ENCODE assay signal across 10 mouse cellular contexts in the genomic region with DNA sequence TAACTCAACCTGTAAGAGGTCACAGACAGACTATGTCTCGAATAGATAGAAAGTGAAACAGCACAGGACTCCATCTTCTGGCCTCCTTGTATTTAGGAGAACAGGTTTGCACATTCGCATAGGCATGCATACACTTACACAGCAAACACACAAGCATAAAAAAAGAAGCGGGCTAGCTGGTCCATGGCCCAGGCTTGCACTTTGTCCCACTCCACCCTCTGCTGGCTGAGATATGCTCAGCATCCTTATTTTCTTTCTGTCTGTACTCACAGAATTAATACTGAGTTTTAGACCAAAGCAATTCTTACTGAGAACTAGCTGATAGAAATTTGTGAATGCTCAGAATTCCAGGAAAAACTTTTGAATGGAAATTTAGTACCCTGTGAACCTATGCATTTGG. TPM values are rescaled to one million over a fixed set of nuclear protein-coding genes. Genes with fewer than 3 reads are reported as not detected.
DNase-seq lines count a peak whose midpoint lies in the region; ATAC-seq and TF ChIP-seq lines count a peak whose summit lies in the region.
"Had no signal": no experiment of that assay in that cellular context is flagged by ENCODE, and none has a peak within 500 bp of the region (broad histone marks: within the 10 kb centered on the region; RNA-seq: fewer than 3 reads in every experiment).

No protein-coding gene starts in this region.

- H3K4me1 ChIP-seq in midbrain, postnatal 0 days (ENCODE audit: insufficient read depth, low read length) = peaks cover 8% of the 10 kb centered on the region
- peaks cover 24% of the 10 kb centered on the region for H3K4me1 ChIP-seq in midbrain, embryonic 15.5 days

- no peaks in the 10 kb centered on the region for H3K36me3 ChIP-seq in midbrain, postnatal 0 days (ENCODE audit: insufficient read depth, low read length)
- no peaks in the 10 kb centered on the region for H3K36me3 ChIP-seq in midbrain, embryonic 15.5 days (replicated peaks)

- TF ChIP-seq CTCF in midbrain, postnatal 0 days (IDR thresholded peaks at IDR 0.05) = peak; percentile 59

- H3K4me3 ChIP-seq in midbrain, postnatal 0 days (ENCODE audit: low read depth, low read length) = no peak overlapping the region
- no peak overlapping the region for H3K4me3 ChIP-seq in midbrain, embryonic 15.5 days
- H3K4me3 ChIP-seq: embryonic facial prominence, embryonic 12.5 days had no signal

- no peak overlapping the region for H3K9ac ChIP-seq in midbrain, postnatal 0 days (replicated peaks; ENCODE audit: low read length, poor library complexity, severe bottlenecking)
- H3K9ac ChIP-seq in midbrain, embryonic 15.5 days = no peak overlapping the region
- H3K9ac ChIP-seq: embryonic facial prominence, embryonic 12.5 days had no signal

- no peaks in the 10 kb centered on the region for H3K9me3 ChIP-seq in midbrain, postnatal 0 days (ENCODE audit: low read length)
- no peaks in the 10 kb centered on the region for H3K9me3 ChIP-seq in midbrain, embryonic 15.5 days
- H3K9me3 ChIP-seq: embryonic facial prominence, embryonic 12.5 days had no signal

- no peak overlapping the region for H3K27ac ChIP-seq in midbrain, postnatal 0 days (ENCODE audit: low read depth, low read length)
- H3K27ac ChIP-seq in midbrain, embryonic 15.5 days = no peak overlapping the region
- H3K27ac ChIP-seq: embryonic facial prominence, embryonic 12.5 days had no signal

- H3K27me3 ChIP-seq in midbrain, postnatal 0 days (ENCODE audit: insufficient read depth, low read length) = no peaks in the 10 kb centered on the region
- no peaks in the 10 kb centered on the region for H3K27me3 ChIP-seq in midbrain, embryonic 15.5 days (replicated peaks)
- H3K27me3 ChIP-seq: embryonic facial prominence, embryonic 12.5 days had no signal

- peak; percentile 27 for DNase-seq in gastrocnemius, adult 18-20 months (ENCODE audit: low spot score)
- no peak for DNase-seq in gastrocnemius, postnatal 14 days
- DNase-seq in midbrain, postnatal 0 days (ENCODE audit: low spot score) = no peak
- DNase-seq in c-Kit-positive CD71-positive TER-119-negative erythroid progenitor cells, embryonic 14.5 days (ENCODE audit: low read depth) = peak; percentile 28
- DNase-seq in thymus, postnatal 25 days = peak; percentile 18
- DNase-seq in embryo, embryonic 10.5 days (ENCODE audit: low spot score) = no peak
- no peak for DNase-seq in frontal cortex, postnatal 10 days (ENCODE audit: low spot score in 2 of 2)
- DNase-seq: gastrocnemius, postnatal 25 days had no signal

- intact Hi-C loops in gastrocnemius, postnatal 14 days (cut with DNase I; ENCODE audit: low total_unique reads) = no loop called here

- 69% methylated on average over 3 of the region's 3 CpGs for WGBS in midbrain, postnatal 0 days
- 70% methylated on average over 3 of the region's 3 CpGs for WGBS in midbrain, embryonic 15.5 days

- ATAC-seq in midbrain, postnatal 0 days (ENCODE audit: low FRiP score) = no peak
- no peak for ATAC-seq in midbrain, embryonic 15.5 days (replicated peaks)

- H3K4me2 ChIP-seq in midbrain, postnatal 0 days (ENCODE audit: low read depth, low read length, poor library complexity, severe bottlenecking) = no peak overlapping the region
- H3K4me2 ChIP-seq in midbrain, embryonic 15.5 days = no peak overlapping the region

RNA-seq across cellular contexts. Expression of gene Wars, which starts 2.0 kb away (rescaled TPM):
- total RNA-seq in gastrocnemius, adult 18-20 months (2021) = 10 to 100 TPM; 23.5 to 29.2 TPM
- total RNA-seq in gastrocnemius, postnatal 14 days (2021) = 10 to 100 TPM; 22.5 to 25.9 TPM
- 108 and 142 TPM in 2 replicates for total RNA-seq in midbrain, postnatal 0 days (2014; rRNA removed)
- 97.3 and 99.1 TPM in 2 replicates for polyA plus RNA-seq in midbrain, postnatal 0 days (2015; fragmentation: Nextera tagmentation; extraction: Ambion mirVana)
- polyA plus RNA-seq in midbrain, embryonic 15.5 days (2015; fragmentation: Nextera tagmentation; extraction: Ambion mirVana) = 103 and 104 TPM in 2 replicates

RNA-seq across cellular contexts. Expression of gene Wdr25, which starts 2.6 kb away (rescaled TPM):
- 1 to 10 TPM; 2.7 to 4.1 TPM for total RNA-seq in gastrocnemius, adult 18-20 months (2021)
- 1 to 10 TPM; 3.5 to 3.6 TPM for total RNA-seq in gastrocnemius, postnatal 14 days (2021)
- 5.2 and 6.5 TPM in 2 replicates for total RNA-seq in midbrain, postnatal 0 days (2014; rRNA removed)
- polyA plus RNA-seq in midbrain, postnatal 0 days (2015; fragmentation: Nextera tagmentation; extraction: Ambion mirVana) = 5.1 and 6.1 TPM in 2 replicates
- polyA plus RNA-seq in midbrain, embryonic 15.5 days (2015; fragmentation: Nextera tagmentation; extraction: Ambion mirVana) = 5.2 and 7.2 TPM in 2 replicates

Comparison
In these comparisons a context has a peak if more than half of its experiments do, and no peak if none do; other contexts are left out.
1. DNase-seq: peak in gastrocnemius, adult 18-20 months (single experiment), c-Kit-positive CD71-positive TER-119-negative erythroid progenitor cells, embryonic 14.5 days (single experiment) and thymus, postnatal 25 days (single experiment); none in gastrocnemius, postnatal 14 days (single experiment), midbrain, postnatal 0 days (single experiment), embryo, embryonic 10.5 days (single experiment) and frontal cortex, postnatal 10 days (0 of 2).